Mouse (Mus musculus): ENCODE measurements at regions not wholly inside any gene's neighbourhood (a gene's known extent, or its start where the extent isn't known, plus 50 kb on each side); places are given as distances from the start of the nearest gene placed in this dataset. TPM values are rescaled to one million over a fixed set of nuclear protein-coding genes. Genes with fewer than 3 reads are reported as not detected.

Small RNA genes lying in the stretch of these regions (microRNA-seq; reads per million reads assigned to microRNA genes)
- not detected for gene Gm27682

Data from midbrain, embryonic 16.5 days (tissue).